Mouse (Mus musculus): ENCODE measurements around the gene Pdhb.
"Not testable (repeated sequence)": the region's sequence is repeated elsewhere in the genome, so short reads cannot be mapped to it uniquely, and the experiment has no call there.

The Pdhb gene

DNA sequence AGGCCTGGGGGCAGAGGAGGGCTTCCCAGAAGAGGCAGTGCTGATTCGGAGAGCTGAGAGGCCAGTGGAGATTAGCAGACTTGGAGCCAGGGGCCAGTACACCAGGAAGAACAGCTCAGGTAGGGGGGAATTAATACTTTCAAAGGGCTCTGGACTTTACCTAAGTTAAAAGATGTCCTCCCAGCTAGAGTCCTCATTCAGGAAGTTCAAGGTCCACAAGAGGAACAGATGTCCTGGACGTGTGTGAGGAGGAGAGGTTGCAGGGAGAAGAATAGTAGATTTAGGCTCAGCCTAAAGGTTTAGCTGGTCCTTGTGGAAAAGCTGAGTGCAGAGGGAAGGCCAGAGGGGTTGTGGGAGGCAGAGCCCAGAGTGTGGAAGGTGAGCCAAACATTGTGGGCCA lies 38.6 kb downstream of the Pdhb start:
- no peak for DNase-seq (ENCODE audit: low read depth)

DNA sequence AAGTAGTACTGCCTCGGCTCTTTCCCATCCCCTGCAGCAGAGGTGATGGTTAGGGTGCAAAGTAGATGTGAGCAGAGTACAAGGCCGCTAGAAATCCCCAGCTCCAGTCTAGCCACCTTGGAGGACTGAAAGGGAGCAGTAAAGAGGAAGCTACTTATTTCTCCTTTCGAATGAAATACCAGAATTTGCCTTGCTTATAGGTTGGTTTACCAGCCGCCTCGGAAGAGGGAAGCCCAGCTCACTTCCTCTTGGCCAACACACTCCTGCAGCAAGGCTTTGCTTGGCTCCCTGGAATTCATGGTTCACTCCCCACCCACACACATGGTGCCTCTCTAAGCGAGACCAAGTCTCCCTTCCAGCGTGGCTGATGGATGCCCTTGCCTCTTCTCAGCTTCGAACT lies 40.0 kb downstream of the Pdhb start:
- DNase-seq (ENCODE audit: low read depth), result no peak

DNA sequence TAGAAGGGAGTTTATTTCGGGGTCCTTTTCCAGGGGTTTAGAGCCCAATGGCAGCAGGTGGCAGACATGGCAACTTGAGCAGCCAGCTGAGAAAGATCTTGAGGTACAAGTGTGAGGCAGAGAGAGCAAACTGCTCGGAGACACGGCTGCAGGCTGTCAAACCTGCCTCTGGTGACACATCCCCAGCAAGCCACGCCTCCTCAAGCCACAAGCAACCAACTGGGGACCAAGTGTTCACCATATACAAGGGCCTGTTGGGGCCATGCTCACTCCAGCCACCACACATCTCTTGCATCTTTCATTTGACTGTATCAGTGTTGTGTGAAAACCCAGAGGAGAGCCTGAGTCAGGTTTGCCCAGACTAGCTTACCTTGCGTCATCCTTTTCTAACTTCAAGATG lies 44.9 kb downstream of the Pdhb start:
- no peak for DNase-seq (ENCODE audit: low read depth)

DNA sequence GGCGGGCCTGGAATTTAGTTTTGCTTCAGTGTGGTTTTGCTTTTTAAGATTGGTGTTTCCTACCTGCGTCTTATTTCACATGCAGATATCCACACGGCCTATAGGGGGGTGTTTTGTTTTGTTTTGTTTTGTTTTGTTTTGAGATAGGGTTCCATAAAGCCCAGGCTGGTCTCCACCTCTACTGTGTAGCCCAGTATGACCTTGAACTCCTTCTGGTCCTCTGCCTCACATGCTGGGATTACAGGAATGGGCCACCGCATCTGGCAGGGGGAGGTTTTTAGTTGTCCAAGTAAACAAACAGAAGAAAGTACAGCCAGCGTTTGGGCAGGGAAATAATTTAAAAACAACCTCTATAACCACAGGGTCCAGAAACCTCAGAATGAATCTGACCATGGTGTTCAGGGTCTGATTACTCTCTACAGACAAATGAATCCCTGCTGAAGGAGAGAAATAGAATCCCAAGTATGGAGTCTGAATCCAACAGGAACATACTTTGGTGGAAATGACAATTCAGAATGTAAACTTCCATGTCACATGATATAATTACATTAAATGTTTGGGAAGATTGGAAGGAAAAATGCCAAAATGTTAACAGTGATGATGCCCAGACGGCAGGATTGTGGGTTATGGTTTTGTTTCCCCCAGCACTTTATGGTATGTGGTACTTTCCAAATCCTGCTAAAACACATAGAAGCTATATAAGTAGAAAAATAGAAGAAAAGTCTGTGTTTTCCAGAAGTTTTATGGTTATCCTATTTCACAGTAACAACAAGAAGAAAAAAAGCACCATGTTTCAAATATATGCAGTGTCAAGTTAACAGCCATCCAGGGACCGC lies 48.6 kb downstream of the Pdhb start:
- DNase-seq (ENCODE audit: low read depth), result no peak

DNA sequence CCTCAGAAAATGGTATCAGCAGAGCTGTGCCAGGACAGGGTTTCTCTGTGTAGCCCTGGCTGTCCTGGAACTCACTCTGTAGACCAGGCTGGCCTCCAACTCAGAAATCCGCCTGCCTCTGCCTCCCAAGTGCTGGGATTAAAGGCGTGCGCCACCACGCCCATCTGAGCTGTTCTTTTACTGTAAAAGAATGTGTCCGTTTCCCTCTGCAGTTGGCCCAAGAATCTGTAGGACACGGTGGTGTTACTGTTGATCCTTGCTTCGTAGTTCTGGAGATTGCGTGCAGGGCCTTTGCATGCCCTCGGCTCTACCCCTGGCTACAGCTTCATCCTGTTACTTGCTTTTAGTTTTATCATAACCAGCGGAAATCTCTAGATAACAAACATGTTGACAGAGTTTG lies 49.2 kb downstream of the Pdhb start:
- DNase-seq (ENCODE audit: low read depth), result not testable (repeated sequence)

DNA sequence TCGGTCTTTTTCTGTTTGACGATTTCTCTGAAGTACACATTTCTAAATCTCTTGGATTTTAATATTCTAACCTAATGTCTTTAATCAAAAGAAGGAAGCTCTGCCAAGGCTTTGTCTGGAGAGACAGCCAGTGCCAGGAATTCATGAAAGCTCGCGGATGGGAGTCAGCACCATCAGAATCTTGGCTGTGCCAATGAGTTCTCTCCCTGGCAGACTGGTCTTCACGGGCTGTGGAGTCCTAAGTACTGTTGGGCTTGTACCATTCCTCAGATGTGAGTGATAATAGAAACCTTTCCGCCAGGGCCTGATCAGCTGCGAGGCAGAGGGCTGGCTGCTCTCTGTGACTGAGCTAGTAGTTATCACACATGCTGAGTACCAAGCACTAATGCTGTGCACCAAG lies 49.7 kb downstream of the Pdhb start:
- no peak for DNase-seq (ENCODE audit: low read depth)

DNA sequence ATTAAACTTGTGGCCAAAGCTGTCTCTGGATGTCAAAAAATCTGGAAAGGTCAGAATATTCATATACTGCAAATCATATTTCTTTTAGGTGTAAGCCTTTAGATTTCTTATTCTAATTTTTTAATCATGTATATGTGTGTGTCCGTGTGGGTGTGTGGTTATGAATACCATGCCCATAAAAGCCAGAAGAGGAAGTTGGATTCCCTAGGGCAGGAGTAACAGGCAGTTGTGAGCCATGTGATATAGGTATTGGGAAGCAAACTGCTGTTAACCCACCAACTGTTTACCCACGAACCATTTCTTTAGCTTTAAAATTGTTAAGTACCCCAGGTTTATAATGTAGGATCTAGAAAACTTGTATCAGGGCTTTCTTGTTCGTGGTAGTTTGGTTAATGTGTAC lies 52.9 kb downstream of the Pdhb start:
- DNase-seq (ENCODE audit: low read depth), result no peak

DNA sequence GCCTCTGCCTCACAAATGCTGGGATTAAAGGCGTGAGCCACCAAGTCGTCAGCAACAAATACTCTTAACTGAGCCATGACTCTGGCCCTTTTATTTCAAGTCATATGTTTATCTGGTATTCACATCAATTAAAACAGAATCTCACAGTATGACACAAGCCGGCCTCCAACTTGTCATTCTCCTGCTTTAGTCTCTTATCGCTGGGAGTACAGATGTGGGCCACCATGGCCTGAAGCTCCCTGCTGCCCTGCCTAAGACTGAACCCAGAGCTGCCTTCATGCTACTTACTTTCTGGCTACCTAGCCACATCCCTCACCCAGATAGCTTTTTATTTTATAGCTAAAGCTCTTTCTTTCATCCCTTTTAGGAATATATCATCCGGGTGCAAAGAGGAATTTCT lies 53.4 kb downstream of the Pdhb start:
- no peak for DNase-seq (ENCODE audit: low read depth)

DNA sequence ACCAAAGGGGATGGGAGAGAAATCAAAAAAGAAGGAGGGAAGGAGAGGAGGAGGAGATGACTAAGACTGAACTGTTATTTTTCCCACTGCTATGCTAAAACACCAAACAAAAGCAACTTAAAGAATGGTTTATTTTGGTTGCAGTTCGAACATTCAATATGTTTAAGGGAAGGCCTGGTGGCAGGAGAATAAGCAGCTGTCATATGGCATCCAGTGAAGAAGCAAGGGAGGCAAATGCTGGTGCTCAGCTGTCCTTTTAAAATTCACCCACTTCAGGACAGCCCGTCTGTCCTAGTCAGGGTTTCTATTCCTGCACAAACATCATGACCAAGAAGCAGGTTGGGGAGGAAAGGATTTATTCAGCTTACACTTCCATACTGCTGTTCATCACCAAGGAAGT lies 55.5 kb downstream of the Pdhb start:
- DNase-seq (ENCODE audit: low read depth), result no peak
